Mouse (Mus musculus): ENCODE measurements around the gene Carf.

- TF ChIP-seq CTCF (IDR thresholded peaks at IDR 0.05; ENCODE audit: control insufficient read depth, insufficient read depth, insufficient read length): no peak
- TF ChIP-seq MYOG (IDR thresholded peaks at IDR 0.05; ENCODE audit: control insufficient read depth, extremely low read depth, insufficient read length): no peak
- no peak for TF ChIP-seq USF1 (IDR thresholded peaks at IDR 0.05; ENCODE audit: low read depth)
- no peak for TF ChIP-seq MAX (IDR thresholded peaks at IDR 0.05)
- TF ChIP-seq FOSL1 (IDR thresholded peaks at IDR 0.05; ENCODE audit: insufficient read depth, low read length, poor library complexity, severe bottlenecking): no peak
- no peak for TF ChIP-seq MYOD1 (IDR thresholded peaks at IDR 0.05; ENCODE audit: control insufficient read depth, insufficient read length, low read depth)
- no peak for TF ChIP-seq CEBPB (IDR thresholded peaks at IDR 0.05; ENCODE audit: low read depth)
These were observed 23.1 kb upstream of the Carf start for GRCm38 (mm10) chr1:60074935-60075334.

Data from C2C12 (cell line).